Mouse (Mus musculus): Measurements from ENCODE around the gene Ccdc58. TPM values are rescaled to one million over a fixed set of nuclear protein-coding genes. Genes with fewer than 3 reads are reported as not detected.

Ccdc58 gene
- polyA plus RNA-seq, 1 experiment from 2014 or later, result 99.3 TPM

- H3K4me3 ChIP-seq (ENCODE audit: low read length), result no peak overlapping the region
- ATAC-seq (ENCODE audit: low FRiP score, low TSS enrichment), result no peak
- H3K4me1 ChIP-seq (ENCODE audit: control insufficient read depth, insufficient read depth, low read length), result no peaks in the 10 kb centered on the region
- no peak overlapping the region for H3K4me2 ChIP-seq (replicated peaks; ENCODE audit: low read depth, low read length)
- H3K9ac ChIP-seq (ENCODE audit: low read depth, low read length), result no peak overlapping the region
- no peaks in the 10 kb centered on the region for H3K9me3 ChIP-seq (ENCODE audit: control insufficient read depth, low read length)
- 77% methylated on average over 2 of the region's 2 CpGs for WGBS
- no peaks in the 10 kb centered on the region for H3K27me3 ChIP-seq (ENCODE audit: control insufficient read depth, insufficient read depth, low read length)
- no peak overlapping the region for H3K27ac ChIP-seq (ENCODE audit: low read depth, low read length)
- no peaks in the 10 kb centered on the region for H3K36me3 ChIP-seq (ENCODE audit: control insufficient read depth, insufficient read depth, low read length)
These were observed 66.7 kb downstream of the Ccdc58 start for GRCm38 (mm10) chr16:36138201-36138600.

Other genes with a start within 250 kb of the Ccdc58 start
- gene Parp14, start 200.1 kb upstream of the Ccdc58 start, polyA plus RNA-seq (2014; fragmentation: Nextera tagmentation; extraction: Ambion mirVana), result 0.36 and 0.81 TPM in 2 replicates
- gene Parp9, start 133.2 kb upstream of the Ccdc58 start, polyA plus RNA-seq (2014; fragmentation: Nextera tagmentation; extraction: Ambion mirVana), result 1.8 and 3.2 TPM in 2 replicates
- 1.7 and 3.2 TPM in 2 replicates for gene Dtx3l, start 132.5 kb upstream of the Ccdc58 start, polyA plus RNA-seq (2014; fragmentation: Nextera tagmentation; extraction: Ambion mirVana)
- 25.1 and 44.6 TPM in 2 replicates for gene Kpna1, start 92.9 kb upstream of the Ccdc58 start, polyA plus RNA-seq (2014; fragmentation: Nextera tagmentation; extraction: Ambion mirVana)
- gene Wdr5b, start 30.5 kb upstream of the Ccdc58 start, polyA plus RNA-seq (2014; fragmentation: Nextera tagmentation; extraction: Ambion mirVana), result 8.6 and 9.6 TPM in 2 replicates
- 283 and 349 TPM in 2 replicates for gene Fam162a, start 91 bp upstream of the Ccdc58 start, polyA plus RNA-seq (2014; fragmentation: Nextera tagmentation; extraction: Ambion mirVana)
- gene Csta1, start 59.6 kb downstream of the Ccdc58 start, polyA plus RNA-seq (2014; fragmentation: Nextera tagmentation; extraction: Ambion mirVana), result 0.13 TPM in 1 of 2 replicates, not detected in the other
- not detected in 2 replicates for gene Stfa2l1, start 85.1 kb downstream of the Ccdc58 start, polyA plus RNA-seq (2014; fragmentation: Nextera tagmentation; extraction: Ambion mirVana)
- not detected in 2 replicates for gene Gm5483, start 112.5 kb downstream of the Ccdc58 start, polyA plus RNA-seq (2014; fragmentation: Nextera tagmentation; extraction: Ambion mirVana)
- not detected in 2 replicates for gene Gm5416, start 138.7 kb downstream of the Ccdc58 start, polyA plus RNA-seq (2014; fragmentation: Nextera tagmentation; extraction: Ambion mirVana)
- not detected in 2 replicates for gene 2010005H15Rik, start 149.8 kb downstream of the Ccdc58 start, polyA plus RNA-seq (2014; fragmentation: Nextera tagmentation; extraction: Ambion mirVana)
- gene Stfa1, start 205.3 kb downstream of the Ccdc58 start, polyA plus RNA-seq (2014; fragmentation: Nextera tagmentation; extraction: Ambion mirVana), result 0.91 and 1.5 TPM in 2 replicates